Mouse (Mus musculus): ENCODE results near the gene Bdh2.

Bdh2 gene

DNA sequence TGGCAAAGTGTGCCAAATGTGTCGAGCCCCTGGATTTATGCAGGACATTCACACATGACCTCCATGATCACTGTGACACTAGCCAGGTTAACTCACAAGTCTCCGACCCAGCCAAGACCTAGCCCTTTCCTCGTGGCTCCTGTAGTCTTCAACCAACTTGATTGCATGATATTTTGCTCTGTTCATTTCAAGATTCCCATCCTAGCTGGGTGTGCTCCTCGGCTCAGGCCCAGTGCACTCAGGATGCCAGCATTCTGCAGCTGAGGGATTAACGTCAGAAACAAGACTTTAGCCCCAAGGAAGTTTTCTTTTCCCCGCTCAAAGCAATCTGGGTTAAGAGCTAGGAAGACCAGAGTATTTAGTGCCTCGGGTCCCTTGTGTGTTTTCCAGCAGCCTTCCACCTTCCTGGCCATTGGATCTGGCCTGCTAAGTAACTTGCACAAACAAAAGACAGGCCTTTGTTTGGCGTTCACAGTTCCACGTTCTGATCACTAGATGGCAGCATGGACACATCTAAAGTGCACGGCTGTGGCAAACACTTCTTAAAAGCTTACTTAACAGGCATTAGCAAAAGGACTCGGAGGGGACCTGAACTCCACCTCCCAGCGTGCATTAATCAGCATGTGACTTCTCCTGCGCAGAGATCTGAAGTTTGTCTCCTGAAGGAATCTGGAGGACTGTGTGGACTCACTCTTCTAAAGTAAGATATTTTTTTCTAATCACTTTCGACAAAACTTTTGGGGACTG, at the start of gene Bdh2:
TSS of gene Bdh2 (plus strand) at position 553 of the 747 bp plus-strand sequence.
- peak; percentile 73 for DNase-seq (ENCODE audit: low read depth, low spot score)

DNA sequence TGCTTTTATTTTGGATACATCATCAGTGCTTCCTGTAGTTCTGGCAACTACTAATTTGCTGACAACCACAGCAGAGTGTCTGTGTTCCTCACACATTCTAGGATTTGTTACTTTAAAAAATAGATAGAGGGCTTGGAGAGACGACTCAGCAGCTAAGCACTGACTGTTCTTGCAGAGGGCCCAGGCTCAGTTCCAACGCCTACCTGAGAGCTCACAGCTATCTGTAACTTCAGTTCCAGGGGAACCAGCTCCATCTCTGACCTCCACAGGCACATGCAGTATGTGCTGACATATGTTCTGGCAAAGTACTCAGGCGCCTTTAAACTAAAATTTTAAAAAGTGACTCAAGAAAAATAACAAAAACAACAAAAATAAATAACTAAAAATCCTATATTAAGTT, 49.0 kb upstream of the Bdh2 start:
- no peak for DNase-seq (ENCODE audit: low read depth, low spot score)

DNA sequence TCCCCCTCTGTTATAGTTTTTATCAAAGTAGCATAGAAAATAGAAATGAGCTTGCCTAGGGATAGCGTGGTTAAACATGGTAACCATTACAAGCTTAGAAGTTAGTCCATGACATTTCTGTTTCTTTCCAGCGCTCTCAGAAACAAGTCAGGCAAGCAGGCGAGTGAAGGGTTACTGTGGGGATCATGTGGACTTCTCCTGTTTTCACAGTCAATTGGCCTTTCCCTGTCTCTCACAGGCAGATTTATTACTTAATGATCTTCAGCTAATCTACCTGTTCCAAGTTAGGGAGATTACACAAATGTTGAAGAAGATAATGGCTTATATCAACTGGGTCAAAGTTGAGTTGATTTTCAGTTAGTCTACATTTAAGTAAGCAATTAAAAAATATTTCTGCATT, 48.6 kb upstream of the Bdh2 start:
- no peak for DNase-seq (ENCODE audit: low read depth, low spot score)

DNA sequence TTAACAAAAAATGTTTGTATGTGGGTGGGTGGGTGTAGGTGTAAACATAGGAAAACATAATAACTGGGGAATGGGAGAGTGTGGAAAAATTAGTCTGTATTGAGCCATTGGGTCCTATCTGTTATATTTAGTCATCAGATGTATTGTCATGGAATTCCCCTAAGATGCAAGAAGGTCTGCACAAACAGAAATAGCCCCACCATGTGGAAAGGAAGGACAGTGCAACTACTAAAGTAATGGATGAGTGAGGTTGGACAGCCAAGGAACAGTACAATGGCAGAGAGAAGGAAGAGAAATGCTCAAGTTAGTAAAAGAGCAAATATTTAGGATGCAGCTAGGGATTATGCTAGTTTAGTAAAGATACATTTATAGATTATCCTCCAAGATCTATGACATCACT, 35.3 kb upstream of the Bdh2 start:
- peak; percentile 17 for DNase-seq (ENCODE audit: low read depth, low spot score)

DNA sequence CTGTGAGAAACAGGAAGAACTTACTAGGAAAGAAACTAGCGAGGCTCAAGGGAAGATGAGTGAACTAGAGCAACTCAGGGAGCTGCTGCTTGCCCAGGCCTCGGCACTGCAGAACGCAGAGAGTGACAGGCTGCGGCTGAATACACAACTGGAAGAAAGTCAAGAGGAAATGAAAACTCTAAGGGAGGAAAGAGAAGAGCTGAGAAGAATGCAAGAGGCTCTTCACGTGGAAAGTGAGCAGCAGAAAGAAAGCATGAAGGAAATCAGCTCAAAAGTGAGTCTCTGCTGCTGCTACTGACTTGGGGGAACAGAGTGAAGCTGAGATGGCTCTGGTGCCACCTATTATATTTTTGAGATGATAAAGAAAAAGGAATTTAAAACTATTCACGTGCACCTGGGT, 34.2 kb upstream of the Bdh2 start:
- no peak for DNase-seq (ENCODE audit: low read depth, low spot score)

DNA sequence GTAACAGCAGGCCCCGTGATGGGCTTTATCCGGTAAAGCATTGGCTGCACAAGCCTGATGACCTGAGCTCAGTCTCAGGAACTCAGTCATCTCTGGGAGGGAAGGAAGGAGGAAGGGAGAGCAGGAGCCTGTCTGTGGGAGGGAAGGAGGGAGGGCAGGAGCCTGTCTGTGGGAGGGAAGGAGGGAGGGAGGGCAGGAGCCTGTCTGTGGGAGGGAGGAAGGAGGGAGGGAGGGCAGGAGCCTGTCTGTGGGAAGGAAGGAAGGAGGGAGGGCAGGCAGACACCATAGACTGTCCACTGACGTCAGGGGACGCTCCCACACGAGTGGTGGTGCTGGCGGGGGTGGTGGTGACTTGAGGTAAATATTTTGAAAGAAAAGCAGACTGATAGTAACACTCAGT, 31.9 kb upstream of the Bdh2 start:
- DNase-seq (ENCODE audit: low read depth, low spot score) = peak; percentile 42

DNA sequence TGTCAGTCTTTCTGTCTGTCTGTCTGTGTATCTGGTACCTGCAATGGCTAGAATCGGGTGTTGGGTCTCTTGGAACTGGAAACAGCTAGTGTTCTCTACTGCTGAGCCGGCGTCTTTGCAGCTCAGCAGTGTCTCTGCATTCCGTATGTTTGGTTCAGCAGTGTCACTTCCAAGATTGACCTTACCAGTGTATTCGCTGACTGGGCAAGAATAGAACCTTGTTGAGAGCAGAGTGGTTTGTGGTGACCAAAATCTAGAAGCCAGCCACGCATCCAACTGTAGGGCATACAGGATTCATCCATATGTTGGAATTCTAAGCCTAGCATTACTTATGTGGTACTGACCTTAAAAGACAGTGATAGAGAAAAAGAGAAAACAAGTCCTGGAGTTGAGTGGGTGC, 29.2 kb upstream of the Bdh2 start:
- no peak for DNase-seq (ENCODE audit: low read depth, low spot score)

DNA sequence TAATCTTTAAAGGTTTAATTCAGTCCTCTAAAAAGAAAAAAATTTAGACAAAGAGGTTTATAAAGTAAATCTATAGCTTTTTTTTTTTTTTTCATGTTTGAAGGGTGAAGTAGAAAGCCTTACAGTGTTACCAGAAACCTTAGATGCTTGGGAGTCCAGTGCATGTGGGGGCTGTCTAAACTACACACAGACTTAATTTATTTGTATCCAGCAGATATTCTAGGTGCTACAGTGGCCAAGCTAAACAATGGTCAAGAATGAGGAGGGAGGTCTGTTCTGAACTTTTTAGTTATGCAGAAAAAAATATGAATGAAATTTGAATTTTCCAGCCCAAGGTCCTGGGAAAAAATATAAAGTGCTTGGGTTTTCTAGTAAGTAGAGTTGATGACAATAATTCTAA, 26.2 kb upstream of the Bdh2 start:
- DNase-seq (ENCODE audit: low read depth, low spot score) = no peak

DNA sequence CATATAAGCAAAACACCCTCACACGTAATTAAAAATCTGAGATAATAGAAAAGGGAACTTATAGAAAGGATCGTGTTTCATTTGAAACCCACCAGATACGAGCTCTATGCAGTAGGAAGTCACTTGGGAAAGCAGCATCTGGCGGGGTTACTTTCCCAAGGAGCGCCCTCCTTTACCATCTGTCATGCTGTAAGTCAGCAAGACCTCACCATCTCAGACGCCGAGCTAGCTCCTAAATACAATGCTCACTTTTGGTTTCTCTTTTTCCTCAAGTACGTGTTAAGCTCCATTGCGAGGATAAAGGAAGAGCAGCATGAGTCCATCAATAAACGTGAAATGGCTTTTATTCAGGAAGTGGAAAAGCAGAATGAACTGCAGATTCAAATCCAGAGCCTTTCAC, 22.1 kb upstream of the Bdh2 start:
- no peak for DNase-seq (ENCODE audit: low read depth, low spot score)

DNA sequence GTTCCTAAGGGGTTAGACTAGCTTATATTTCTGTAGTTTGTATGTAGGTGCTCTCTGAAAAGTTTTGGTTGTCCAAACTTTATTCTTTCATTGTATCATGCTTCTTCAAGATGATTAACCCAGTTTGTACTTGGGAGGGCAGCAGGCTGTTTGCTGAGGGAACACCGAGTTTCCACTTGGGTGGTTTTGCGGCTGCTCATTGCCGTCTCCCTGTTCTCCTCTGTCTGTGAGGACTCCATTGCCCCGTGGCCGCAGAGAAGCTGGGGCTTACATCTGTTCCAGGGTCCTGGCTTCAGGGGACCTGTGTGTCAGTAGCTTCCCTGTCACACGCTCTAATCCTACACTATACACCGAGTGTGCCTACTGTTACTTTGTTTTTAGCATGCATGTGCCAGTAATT, 20.8 kb upstream of the Bdh2 start:
- no peak for DNase-seq (ENCODE audit: low read depth, low spot score)

DNA sequence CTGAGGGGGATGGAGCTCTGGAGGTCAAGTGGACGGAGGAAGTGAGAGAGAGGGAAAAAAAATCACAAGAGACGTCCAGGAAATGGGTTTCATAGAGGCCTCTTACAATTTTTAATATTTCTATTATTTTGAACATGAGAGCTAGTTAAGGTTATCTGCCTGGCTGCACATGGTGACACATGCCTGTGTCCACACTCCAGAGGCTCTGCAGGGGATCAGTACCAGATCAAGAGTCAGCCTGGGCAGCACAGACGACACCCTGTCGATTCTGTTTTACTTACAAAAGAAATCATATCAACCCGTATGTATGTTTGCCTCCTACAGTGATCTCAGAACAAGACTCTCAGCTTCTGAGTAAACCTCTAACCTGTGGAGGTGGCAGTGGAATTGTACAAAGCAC, 12.4 kb upstream of the Bdh2 start:
- no peak for DNase-seq (ENCODE audit: low read depth, low spot score)

DNA sequence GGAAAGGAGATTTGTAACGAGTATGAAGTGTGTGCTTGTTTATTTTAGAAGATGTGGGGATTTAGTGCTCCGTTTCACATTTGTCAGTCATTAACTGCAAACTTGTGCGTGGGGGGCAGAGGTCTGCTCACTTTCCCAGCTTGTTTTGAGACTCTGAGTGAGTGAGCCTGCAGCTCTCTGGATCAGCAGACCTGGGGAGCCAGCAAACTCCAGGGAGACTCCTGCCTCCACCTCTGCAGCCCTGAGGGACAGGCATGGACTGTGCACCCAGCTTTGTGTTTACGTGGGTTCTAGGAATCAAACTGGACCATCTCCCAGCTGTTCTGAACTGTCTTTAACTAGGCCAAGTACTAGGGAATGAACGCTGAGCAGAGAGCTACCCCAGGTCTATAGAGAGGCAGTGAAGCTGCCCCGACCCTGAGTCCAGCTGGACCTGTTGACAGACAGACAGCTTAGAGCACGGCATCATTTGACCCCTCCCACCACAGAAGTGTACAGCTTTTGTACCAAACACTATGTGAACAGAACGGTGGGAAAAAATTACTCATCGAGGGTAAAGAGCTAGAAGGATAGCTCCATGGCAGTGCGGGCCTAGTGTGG, 11.5 kb upstream of the Bdh2 start:
- no peak for DNase-seq (ENCODE audit: low read depth, low spot score)

DNA sequence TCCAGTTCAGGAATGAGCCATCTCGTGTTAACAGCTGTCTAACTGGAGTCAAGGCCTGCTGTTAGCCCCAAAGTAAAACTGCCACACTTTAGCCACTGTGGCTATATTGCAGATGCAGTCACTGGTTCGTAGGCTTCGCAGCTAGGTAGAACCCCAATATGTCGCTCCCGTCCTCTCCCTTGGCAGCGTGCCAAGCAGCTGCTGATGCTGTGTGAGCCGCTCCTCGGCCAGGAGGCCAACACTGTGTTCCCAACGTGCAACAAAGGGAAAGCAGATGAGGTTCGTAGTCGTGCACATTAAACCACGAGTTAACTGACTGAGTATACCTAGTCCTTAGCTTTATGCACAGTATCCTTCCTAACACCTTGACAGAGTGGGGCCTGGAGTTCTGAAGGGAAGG, 8.4 kb upstream of the Bdh2 start:
- DNase-seq (ENCODE audit: low read depth, low spot score) = no peak

DNA sequence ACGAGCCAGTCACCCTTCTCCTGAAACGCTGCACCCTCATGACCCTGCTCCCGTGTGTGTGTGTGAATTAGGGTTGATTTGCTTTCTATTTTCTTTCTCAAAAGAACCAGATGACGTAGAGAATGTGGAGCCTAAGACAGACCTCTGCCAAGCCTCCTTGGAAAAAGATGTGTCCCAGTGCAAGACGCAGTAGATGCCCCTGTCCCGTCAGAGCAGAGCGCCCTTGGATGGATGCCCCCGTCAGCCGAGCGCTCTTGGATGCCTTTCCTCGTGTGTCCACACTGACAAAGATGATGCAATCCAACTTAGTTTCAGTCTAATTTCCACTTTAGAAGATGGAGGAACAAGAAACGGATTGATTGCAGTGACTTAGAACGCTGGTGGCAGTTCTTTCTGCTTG, 8.0 kb upstream of the Bdh2 start:
- DNase-seq (ENCODE audit: low read depth, low spot score) = no peak

DNA sequence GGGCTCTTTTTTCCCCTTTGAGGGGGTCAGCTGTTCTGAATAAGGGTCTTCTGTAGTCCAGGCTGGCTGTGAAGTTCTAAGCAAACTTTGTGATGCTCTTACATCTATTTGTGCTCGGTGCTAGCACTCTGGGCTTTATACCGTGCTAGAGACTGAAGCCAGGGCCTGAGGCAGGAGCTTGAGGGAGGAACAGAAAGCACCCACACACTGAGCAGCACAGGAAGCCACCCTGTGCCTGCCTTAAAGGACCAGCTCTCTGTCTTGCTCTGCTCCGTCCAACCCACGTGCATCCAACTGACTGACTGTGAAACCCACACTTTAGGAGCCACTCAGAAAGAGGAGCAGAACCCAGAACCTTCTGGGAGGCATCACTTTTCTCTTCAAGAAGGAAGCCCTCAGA, 861 bp upstream of the Bdh2 start:
- DNase-seq (ENCODE audit: low read depth, low spot score) = no peak

DNA sequence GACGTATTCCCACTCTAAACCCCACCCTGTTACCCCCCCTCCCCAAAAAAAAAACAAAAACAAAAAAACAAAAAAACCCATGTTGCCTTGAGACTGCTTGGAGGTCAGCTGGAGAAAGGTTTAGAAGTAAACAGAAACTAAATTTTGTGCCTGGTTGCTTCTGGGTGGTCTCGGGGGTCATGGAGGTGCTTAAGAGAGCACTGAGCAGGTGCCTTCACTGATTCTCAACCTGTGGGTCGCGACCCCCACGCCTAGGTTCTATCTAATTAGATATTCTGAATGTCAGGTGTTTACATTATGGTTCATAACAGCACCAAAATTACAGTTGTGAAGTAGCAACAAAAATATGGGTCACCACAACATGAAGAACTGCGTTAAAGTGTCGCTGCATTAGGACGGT, 680 bp downstream of the Bdh2 start:
- no peak for DNase-seq (ENCODE audit: low read depth, low spot score)

DNA sequence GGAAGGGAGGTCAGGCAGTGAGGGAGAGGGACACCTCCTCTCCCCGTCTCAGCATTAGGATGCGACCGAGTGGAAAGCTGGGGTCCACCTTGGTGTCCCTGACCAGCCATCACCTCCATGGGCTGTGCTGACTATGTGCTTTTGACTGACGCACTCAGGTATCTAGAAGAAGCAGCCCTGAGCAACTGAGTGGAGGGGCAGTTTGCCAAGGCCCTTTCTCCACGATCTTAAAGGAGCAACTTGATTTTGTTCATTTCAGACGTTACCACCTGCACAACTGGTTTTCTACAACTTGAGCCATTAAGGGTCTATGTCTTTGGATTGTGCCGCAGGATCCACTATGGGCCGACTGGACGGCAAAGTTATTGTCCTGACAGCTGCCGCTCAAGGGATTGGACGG, 4.2 kb downstream of the Bdh2 start:
- DNase-seq (ENCODE audit: low read depth, low spot score) = no peak

DNA sequence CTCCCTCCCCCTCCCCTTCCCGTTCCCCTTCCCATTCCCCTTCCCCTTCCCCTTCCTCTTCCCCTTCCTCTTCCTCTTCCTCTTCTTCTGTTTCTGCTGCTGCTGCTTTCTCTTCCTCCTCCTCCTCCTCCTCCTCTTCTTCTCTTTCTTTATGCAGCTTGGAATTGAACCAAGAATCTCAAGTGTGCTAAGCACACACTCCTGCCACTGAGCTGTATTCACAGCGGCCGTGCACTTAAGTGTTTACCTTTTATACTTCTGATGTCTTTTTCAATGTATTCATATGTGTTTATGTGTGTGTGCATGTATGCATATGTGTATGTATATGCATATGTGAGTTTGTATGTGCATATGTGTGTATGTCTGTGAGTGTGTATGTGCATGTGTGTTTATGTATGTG, 4.8 kb downstream of the Bdh2 start:
- DNase-seq (ENCODE audit: low read depth, low spot score) = no peak

DNA sequence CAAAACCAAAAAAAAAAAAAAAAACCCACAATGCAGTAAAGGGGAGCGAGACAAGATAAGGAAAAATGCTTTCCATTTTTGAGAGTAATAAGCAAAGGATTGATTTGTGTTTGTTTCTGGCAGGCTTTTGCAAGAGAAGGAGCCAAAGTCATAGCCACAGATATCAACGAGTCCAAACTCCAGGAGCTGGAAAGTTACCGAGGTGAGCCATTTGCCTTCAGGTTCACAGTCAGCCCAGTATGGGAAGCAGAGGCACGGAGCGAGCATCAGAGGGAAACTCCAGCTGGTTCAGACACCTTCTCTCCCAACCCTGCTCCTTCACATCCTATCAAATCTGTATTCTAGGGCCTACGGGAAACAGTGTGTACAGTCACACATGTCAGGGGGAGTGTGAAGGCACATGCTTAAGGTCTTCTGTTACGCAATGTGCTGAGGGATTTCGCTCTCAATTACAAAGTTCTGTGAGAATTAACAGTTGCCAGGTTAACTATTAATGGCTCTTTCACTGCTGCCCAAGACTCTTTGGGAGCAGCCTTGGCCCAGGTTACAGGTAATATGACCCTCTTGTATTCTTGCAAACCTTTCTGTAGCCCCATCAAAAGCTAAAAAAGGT, 7.2 kb downstream of the Bdh2 start:
- no peak for DNase-seq (ENCODE audit: low read depth, low spot score)

DNA sequence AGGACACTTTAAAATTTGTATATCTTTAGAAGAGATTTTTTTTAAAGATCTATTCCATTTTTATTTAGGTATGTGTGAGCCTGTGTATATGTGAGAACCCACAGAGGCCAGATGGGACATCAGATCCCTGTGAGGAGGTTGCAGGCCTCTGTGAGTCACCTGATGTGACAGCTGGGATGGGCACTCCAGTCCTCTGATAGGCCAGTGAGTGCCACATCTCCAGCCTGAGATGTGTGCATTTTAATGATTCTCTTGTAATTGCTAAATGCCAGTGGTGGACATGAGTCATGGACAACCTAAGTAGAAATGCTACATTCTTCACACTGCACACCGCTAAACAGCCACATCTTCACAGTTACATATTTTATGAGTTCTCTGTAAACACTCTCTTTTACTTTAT, 8.1 kb downstream of the Bdh2 start:
- no peak for DNase-seq (ENCODE audit: low read depth, low spot score)

DNA sequence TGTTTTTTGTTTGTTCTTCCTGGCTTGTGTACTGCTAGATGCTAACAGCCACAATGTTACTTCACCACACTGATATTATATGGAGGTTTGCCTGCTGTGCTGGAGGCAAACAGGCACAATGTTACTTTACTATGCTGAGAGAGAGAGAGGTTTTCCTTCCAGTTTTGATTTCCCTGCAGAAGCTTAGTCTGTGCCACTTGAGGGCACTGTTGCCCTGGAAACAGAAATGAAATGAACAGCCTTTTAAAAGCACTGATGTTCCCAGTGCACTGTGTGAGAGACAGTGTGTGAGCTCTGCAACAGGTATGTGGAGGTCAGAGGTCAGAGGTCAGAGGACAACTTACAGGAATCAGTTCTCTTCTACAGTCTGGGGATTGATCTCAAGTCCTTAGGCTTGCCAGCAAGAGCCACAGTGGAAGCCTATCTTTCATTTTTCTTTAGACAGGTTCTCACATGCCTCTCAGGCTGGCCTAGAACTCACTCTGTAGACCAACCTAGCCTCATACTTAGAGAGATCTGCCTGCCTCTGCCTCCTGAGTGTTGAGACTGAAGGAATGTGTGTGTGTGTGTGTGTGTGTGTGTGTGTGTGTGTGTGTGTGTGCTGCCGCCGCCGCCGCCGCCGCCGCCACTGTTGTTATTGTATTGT, 9.4 kb downstream of the Bdh2 start:
- DNase-seq (ENCODE audit: low read depth, low spot score) = peak; percentile 73

DNA sequence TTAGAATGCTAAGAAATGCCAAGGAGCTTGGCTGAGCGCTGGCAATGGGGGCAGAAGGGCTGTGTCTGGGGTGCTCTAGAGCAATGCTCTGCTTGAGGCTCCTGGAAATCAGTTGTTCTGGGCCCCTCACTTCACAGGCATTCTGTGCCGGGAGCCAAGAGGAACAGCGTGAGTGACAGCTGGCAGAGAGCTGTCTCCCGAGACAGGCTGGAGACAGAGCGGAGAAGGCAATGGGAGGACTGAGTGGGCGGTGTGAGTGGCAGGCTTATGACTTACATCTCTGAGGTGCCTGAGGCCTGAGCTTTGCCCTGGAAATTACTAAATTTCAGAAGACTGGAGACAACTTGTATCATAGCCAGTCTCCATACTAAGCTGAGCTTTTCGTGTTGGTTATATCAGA, 12.7 kb downstream of the Bdh2 start:
- no peak for DNase-seq (ENCODE audit: low read depth, low spot score)

DNA sequence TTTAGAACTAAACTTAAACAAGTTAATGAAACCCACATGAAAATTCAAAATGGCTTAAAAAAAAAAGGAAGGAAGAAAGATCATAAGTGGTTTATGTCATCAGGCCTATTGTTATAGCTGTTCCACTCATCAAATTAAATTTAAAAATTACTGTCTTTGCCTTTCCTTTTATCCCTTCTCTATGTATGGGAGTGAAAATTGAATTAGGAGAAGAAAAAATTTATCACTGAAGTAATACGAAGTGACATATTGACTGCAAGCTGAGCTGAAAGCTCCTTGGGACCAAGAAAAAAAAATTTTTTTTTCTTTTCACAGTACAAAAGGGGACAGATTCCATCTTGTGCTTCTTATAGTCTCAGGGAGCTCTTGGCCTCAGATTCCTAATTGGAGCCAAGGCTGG, 14.5 kb downstream of the Bdh2 start:
- no peak for DNase-seq (ENCODE audit: low read depth, low spot score)

Data from CD4-positive helper T cell, adult 2 months (primary cell).